Mouse (Mus musculus): ENCODE measurements around the gene Riiad1. TPM values are rescaled to one million over a fixed set of nuclear protein-coding genes. Genes with fewer than 3 reads are reported as not detected.

Riiad1 gene
- not detected for polyA plus RNA-seq (2017; shearing (Covaris generic))

GRCm38 (mm10) chr3:94480291-94480884 is at the start of gene Riiad1:
Gene Riiad1 (minus strand): TSS chr3:94480341.

GRCm38 (mm10) chr3:94477981-94478422 is 2.1 kb downstream of the Riiad1 start, which contains the start of gene Celf3:
Gene Celf3 (plus strand): TSS chr3:94478295.

GRCm38 (mm10) chr3:94443597-94443964 is 36.6 kb downstream of the Riiad1 start, which contains the start of gene Oaz3:
Gene Oaz3 (minus strand): TSS chr3:94443915.

GRCm38 (mm10) chr3:94442951-94443596 is 37.1 kb downstream of the Riiad1 start, which contains the start of gene Mrpl9:
Gene Mrpl9 (plus strand): TSS chr3:94443318.

Other genes with a start within 250 kb of the Riiad1 start
- not detected for gene Gm4778, start 216.3 kb downstream of the Riiad1 start, polyA plus RNA-seq (2017; shearing (Covaris generic))
- 7.0 TPM for gene Them4, start 170.3 kb downstream of the Riiad1 start, polyA plus RNA-seq (2017; shearing (Covaris generic))
- gene Them5, start 138.2 kb downstream of the Riiad1 start, polyA plus RNA-seq (2017; shearing (Covaris generic)) = not detected
- not detected for gene C2cd4d, start 117.9 kb downstream of the Riiad1 start, polyA plus RNA-seq (2017; shearing (Covaris generic))
- gene Rorc, start 107.5 kb downstream of the Riiad1 start, polyA plus RNA-seq (2017; shearing (Covaris generic)) = 0.35 TPM
- 0.09 TPM for gene Lingo4, start 81.8 kb downstream of the Riiad1 start, polyA plus RNA-seq (2017; shearing (Covaris generic))
- 5.1 TPM for gene Tdrkh, start 67.1 kb downstream of the Riiad1 start, polyA plus RNA-seq (2017; shearing (Covaris generic))
- 113 TPM for gene Mrpl9, start 37.0 kb downstream of the Riiad1 start, polyA plus RNA-seq (2017; shearing (Covaris generic))
- 2.5 TPM for gene Oaz3, start 36.4 kb downstream of the Riiad1 start, polyA plus RNA-seq (2017; shearing (Covaris generic))
- 0.31 TPM for gene Celf3, start 2.0 kb downstream of the Riiad1 start, polyA plus RNA-seq (2017; shearing (Covaris generic))
- gene Snx27, start 102.4 kb upstream of the Riiad1 start, polyA plus RNA-seq (2017; shearing (Covaris generic)) = 21.4 TPM
- not detected for gene Gm10972, start 162.8 kb upstream of the Riiad1 start, polyA plus RNA-seq (2017; shearing (Covaris generic))
- gene Tuft1, start 178.5 kb upstream of the Riiad1 start, polyA plus RNA-seq (2017; shearing (Covaris generic)) = 5.8 TPM
- gene Selenbp2, start 213.2 kb upstream of the Riiad1 start, polyA plus RNA-seq (2017; shearing (Covaris generic)) = not detected